Mouse (Mus musculus): ENCODE data around the gene Exosc3. TPM values are rescaled to one million over a fixed set of nuclear protein-coding genes. Genes with fewer than 3 reads are reported as not detected.
"Not testable (repeated sequence)": the region's sequence is repeated elsewhere in the genome, so short reads cannot be mapped to it uniquely, and the experiment has no call there.

Gene Exosc3
- 30.9 and 32.3 TPM in 2 replicates for polyA plus RNA-seq (2014; fragmentation: Nextera tagmentation; extraction: Ambion mirVana)

GRCm38 (mm10) chr4:45342286-45343155, at the start of gene Exosc3:
Exosc3 (minus strand) TSS chr4:45342732.
- Histone ChIP-seq H3K36me3 (ENCODE audit: control insufficient read depth, insufficient read depth, low read length) (peaks cover 10% of the 10 kb centered on the region; the same call in 1 of the 2 replicates), H3K9me3 (ENCODE audit: control insufficient read depth, low read length) (no peaks in the 10 kb centered on the region), H3K4me3 (ENCODE audit: control insufficient read depth in 1 of 2, insufficient read depth in 1 of 2, low read depth in 1 of 2, low read length in 2 of 2) (peak within 1 kb of the TSS; percentile 95), H3K4me1 (ENCODE audit: control insufficient read depth in 2 of 2, insufficient read depth in 2 of 2, low read length in 2 of 2) (peaks cover 4 to 18% of the 10 kb centered on the region in 2 experiments; a peak in 3 of 4 replicates), H3K4me2 (ENCODE audit: low read length) (peak within 1 kb of the TSS; percentile 89), H3K27ac (replicated peaks in 1 of 2; ENCODE audit: control insufficient read depth in 1 of 2, insufficient read depth in 1 of 2, low read depth in 2 of 2, low read length in 2 of 2) (peak within 1 kb of the TSS; percentile 90 to 98), H3K27me3 (ENCODE audit: control insufficient read depth, insufficient read depth, low read length) (no peaks in the 10 kb centered on the region), H3K9ac (ENCODE audit: low read length) (peak within 1 kb of the TSS; percentile 97)
- WGBS: under 1% methylated on average over 55 of the region's 76 CpGs
- ATAC-seq (ENCODE audit: insufficient number of reproducible peaks, insufficient read depth, low FRiP score, low read depth): peak; percentile 86

- no peak overlapping the region for H3K4me3 ChIP-seq (ENCODE audit: control insufficient read depth in 1 of 2, insufficient read depth in 1 of 2, low read depth in 1 of 2, low read length in 2 of 2)
- WGBS: 65% methylated on average over 4 of the region's 4 CpGs
- H3K9ac ChIP-seq (ENCODE audit: low read length): no peak overlapping the region
- H3K27ac ChIP-seq (replicated peaks in 1 of 2; ENCODE audit: control insufficient read depth in 1 of 2, insufficient read depth in 1 of 2, low read depth in 2 of 2, low read length in 2 of 2): no peak overlapping the region
- H3K9me3 ChIP-seq (ENCODE audit: control insufficient read depth, low read length): no peaks in the 10 kb centered on the region
- no peaks in the 10 kb centered on the region for H3K27me3 ChIP-seq (ENCODE audit: control insufficient read depth, insufficient read depth, low read length)
- peaks cover 3 to 5% of the 10 kb centered on the region in 2 experiments; a peak in 1 of 4 replicates for H3K4me1 ChIP-seq (ENCODE audit: control insufficient read depth in 2 of 2, insufficient read depth in 2 of 2, low read length in 2 of 2)
- no peak overlapping the region for H3K4me2 ChIP-seq (ENCODE audit: low read length)
- peaks cover 8% of the 10 kb centered on the region for H3K36me3 ChIP-seq (ENCODE audit: control insufficient read depth, insufficient read depth, low read length)
- no peak for ATAC-seq (ENCODE audit: insufficient number of reproducible peaks, insufficient read depth, low FRiP score, low read depth)
Measured at GRCm38 (mm10) chr4:45392099-45392498, 49.6 kb upstream of the Exosc3 start.

- H3K27me3 ChIP-seq (ENCODE audit: control insufficient read depth, insufficient read depth, low read length); H3K4me3 ChIP-seq (ENCODE audit: control insufficient read depth in 1 of 2, insufficient read depth in 1 of 2, low read depth in 1 of 2, low read length in 2 of 2); ATAC-seq (ENCODE audit: insufficient number of reproducible peaks, insufficient read depth, low FRiP score, low read depth); H3K9me3 ChIP-seq (ENCODE audit: control insufficient read depth, low read length); H3K9ac ChIP-seq (ENCODE audit: low read length); H3K4me1 ChIP-seq (ENCODE audit: control insufficient read depth in 2 of 2, insufficient read depth in 2 of 2, low read length in 2 of 2); H3K4me2 ChIP-seq (ENCODE audit: low read length); H3K36me3 ChIP-seq (ENCODE audit: control insufficient read depth, insufficient read depth, low read length); H3K27ac ChIP-seq (replicated peaks in 1 of 2; ENCODE audit: control insufficient read depth in 1 of 2, insufficient read depth in 1 of 2, low read depth in 2 of 2, low read length in 2 of 2): not testable (repeated sequence)
- WGBS: 87% methylated on average over 5 of the region's 5 CpGs
Measured at GRCm38 (mm10) chr4:45387296-45387695, 44.8 kb upstream of the Exosc3 start.

- WGBS: 34% methylated on average over 2 of the region's 2 CpGs
- H3K4me2 ChIP-seq (ENCODE audit: low read length); H3K9me3 ChIP-seq (ENCODE audit: control insufficient read depth, low read length); H3K4me1 ChIP-seq (ENCODE audit: control insufficient read depth in 2 of 2, insufficient read depth in 2 of 2, low read length in 2 of 2); H3K27me3 ChIP-seq (ENCODE audit: control insufficient read depth, insufficient read depth, low read length); H3K4me3 ChIP-seq (ENCODE audit: control insufficient read depth in 1 of 2, insufficient read depth in 1 of 2, low read depth in 1 of 2, low read length in 2 of 2); H3K9ac ChIP-seq (ENCODE audit: low read length); H3K27ac ChIP-seq (replicated peaks in 1 of 2; ENCODE audit: control insufficient read depth in 1 of 2, insufficient read depth in 1 of 2, low read depth in 2 of 2, low read length in 2 of 2); ATAC-seq (ENCODE audit: insufficient number of reproducible peaks, insufficient read depth, low FRiP score, low read depth): not testable (repeated sequence)
- peaks cover 11% of the 10 kb centered on the region for H3K36me3 ChIP-seq (ENCODE audit: control insufficient read depth, insufficient read depth, low read length)
Measured at GRCm38 (mm10) chr4:45382133-45382532, 39.6 kb upstream of the Exosc3 start.

- WGBS: 84% methylated on average over 10 of the region's 10 CpGs
- not testable (repeated sequence) for H3K4me3 ChIP-seq (ENCODE audit: control insufficient read depth in 1 of 2, insufficient read depth in 1 of 2, low read depth in 1 of 2, low read length in 2 of 2); H3K4me1 ChIP-seq (ENCODE audit: control insufficient read depth in 2 of 2, insufficient read depth in 2 of 2, low read length in 2 of 2); H3K27ac ChIP-seq (replicated peaks in 1 of 2; ENCODE audit: control insufficient read depth in 1 of 2, insufficient read depth in 1 of 2, low read depth in 2 of 2, low read length in 2 of 2); H3K4me2 ChIP-seq (ENCODE audit: low read length); ATAC-seq (ENCODE audit: insufficient number of reproducible peaks, insufficient read depth, low FRiP score, low read depth); H3K9ac ChIP-seq (ENCODE audit: low read length); H3K27me3 ChIP-seq (ENCODE audit: control insufficient read depth, insufficient read depth, low read length); H3K9me3 ChIP-seq (ENCODE audit: control insufficient read depth, low read length)
- H3K36me3 ChIP-seq (ENCODE audit: control insufficient read depth, insufficient read depth, low read length): peaks cover 21% of the 10 kb centered on the region
Measured at GRCm38 (mm10) chr4:45380903-45381580, 38.5 kb upstream of the Exosc3 start.

GRCm38 (mm10) chr4:45376573-45376972, 34.0 kb upstream of the Exosc3 start:
- WGBS: 82% methylated on average over 4 of the region's 4 CpGs
- H3K36me3 ChIP-seq (ENCODE audit: control insufficient read depth, insufficient read depth, low read length): peaks cover 65% of the 10 kb centered on the region

GRCm38 (mm10) chr4:45374879-45375278, 32.3 kb upstream of the Exosc3 start:
- H3K4me2 ChIP-seq (ENCODE audit: low read length): no peak overlapping the region
- H3K27me3 ChIP-seq (ENCODE audit: control insufficient read depth, insufficient read depth, low read length): no peaks in the 10 kb centered on the region
- peaks cover 79% of the 10 kb centered on the region for H3K36me3 ChIP-seq (ENCODE audit: control insufficient read depth, insufficient read depth, low read length)
- no peak overlapping the region for H3K27ac ChIP-seq (replicated peaks in 1 of 2; ENCODE audit: control insufficient read depth in 1 of 2, insufficient read depth in 1 of 2, low read depth in 2 of 2, low read length in 2 of 2)
- H3K9ac ChIP-seq (ENCODE audit: low read length): no peak overlapping the region
- H3K4me1 ChIP-seq (ENCODE audit: control insufficient read depth in 2 of 2, insufficient read depth in 2 of 2, low read length in 2 of 2): no peaks in the 10 kb centered on the region
- no peaks in the 10 kb centered on the region for H3K9me3 ChIP-seq (ENCODE audit: control insufficient read depth, low read length)
- WGBS: 82% methylated on average over 5 of the region's 5 CpGs
- no peak for ATAC-seq (ENCODE audit: insufficient number of reproducible peaks, insufficient read depth, low FRiP score, low read depth)
- H3K4me3 ChIP-seq (ENCODE audit: control insufficient read depth in 1 of 2, insufficient read depth in 1 of 2, low read depth in 1 of 2, low read length in 2 of 2): no peak overlapping the region

More at GRCm38 (mm10) chr4:45376573-45376972, 34.0 kb upstream of the Exosc3 start:
- no peak overlapping the region for H3K27ac ChIP-seq (replicated peaks in 1 of 2; ENCODE audit: control insufficient read depth in 1 of 2, insufficient read depth in 1 of 2, low read depth in 2 of 2, low read length in 2 of 2)
- no peak for ATAC-seq (ENCODE audit: insufficient number of reproducible peaks, insufficient read depth, low FRiP score, low read depth)
- no peak overlapping the region for H3K4me3 ChIP-seq (ENCODE audit: control insufficient read depth in 1 of 2, insufficient read depth in 1 of 2, low read depth in 1 of 2, low read length in 2 of 2)
- no peaks in the 10 kb centered on the region for H3K27me3 ChIP-seq (ENCODE audit: control insufficient read depth, insufficient read depth, low read length)
- no peaks in the 10 kb centered on the region for H3K9me3 ChIP-seq (ENCODE audit: control insufficient read depth, low read length)
- H3K4me1 ChIP-seq (ENCODE audit: control insufficient read depth in 2 of 2, insufficient read depth in 2 of 2, low read length in 2 of 2): no peaks in the 10 kb centered on the region
- H3K4me2 ChIP-seq (ENCODE audit: low read length): no peak overlapping the region
- no peak overlapping the region for H3K9ac ChIP-seq (ENCODE audit: low read length)
